Mouse (Mus musculus) G1E (cell line): Measurements from ENCODE around the gene Ankrd23.

Experiments
- CTCF ChIP-seq: IDR thresholded peaks from 2 replicates; pipeline ENCODE4 v1.5.1; 2012; ENCODE audit warnings: low read depth, low read length, inconsistent platforms, mixed read lengths
- GATA1 ChIP-seq: IDR thresholded peaks from 2 replicates; pipeline ENCODE4 v1.6.1; 2012; ENCODE audit warnings: borderline replicate concordance, low read length, inconsistent platforms, mixed read lengths

- TF ChIP-seq CTCF (peak; percentile 89), GATA1 (no peak)
Observed at GRCm38 (mm10) chr1:36546888-36547471, 10.3 kb upstream of the Ankrd23 start, which contains the start of gene Ankrd39.
